ENCODE assay signal across 8 mouse cellular contexts in the genomic region with DNA sequence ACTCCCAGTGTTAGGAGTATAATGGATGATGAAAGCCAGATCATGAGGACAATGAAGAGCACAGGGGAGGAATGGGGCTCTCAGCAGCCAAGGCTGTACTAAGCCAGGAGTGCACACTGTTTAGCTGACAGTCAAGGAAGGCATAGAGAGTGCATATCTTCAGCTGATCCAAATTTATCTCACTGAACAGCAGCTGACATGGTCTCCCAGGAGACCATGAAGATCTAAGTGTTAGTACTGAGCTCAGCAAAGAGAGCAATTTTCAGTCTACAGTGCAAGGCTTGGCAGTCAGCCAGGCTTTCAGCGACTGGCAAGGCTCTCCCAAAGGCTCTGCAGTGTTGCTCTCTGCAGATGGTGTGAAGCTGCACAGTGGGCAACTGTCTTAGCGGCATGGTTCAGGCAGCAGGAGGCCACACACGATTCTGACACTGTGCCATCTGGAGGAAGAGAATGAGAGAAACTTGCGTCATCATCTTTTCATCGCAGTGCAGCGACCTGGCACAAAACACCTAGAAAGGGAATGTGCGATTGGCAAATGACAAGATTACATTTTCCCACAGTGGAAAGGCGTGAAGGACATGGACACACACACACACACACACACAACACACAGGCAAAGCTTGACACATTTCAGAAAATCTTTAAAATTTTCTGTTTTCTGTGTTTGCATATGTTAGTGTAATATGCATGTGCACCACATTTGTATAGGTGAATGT.
DNase-seq lines count a peak whose midpoint lies in the region; ATAC-seq and TF ChIP-seq lines count a peak whose summit lies in the region.

No protein-coding gene starts in this region.

- no peaks in the 10 kb centered on the region for H3K36me3 ChIP-seq in forebrain, postnatal 0 days (ENCODE audit: insufficient read depth)

- no peak overlapping the region for H3K4me3 ChIP-seq in bone marrow macrophage, adult 2 months (ENCODE audit: insufficient read depth, low read length)
- H3K4me3 ChIP-seq in forebrain, postnatal 0 days (ENCODE audit: low read depth, low read length): no peak overlapping the region

- WGBS in forebrain, postnatal 0 days: 7% methylated on average over 8 of the region's 8 CpGs

- no peak overlapping the region for H3K9ac ChIP-seq in forebrain, postnatal 0 days

- no peaks in the 10 kb centered on the region for H3K27me3 ChIP-seq in forebrain, postnatal 0 days (ENCODE audit: insufficient read depth, low read length)

- peaks cover 25% of the 10 kb centered on the region for H3K4me1 ChIP-seq in bone marrow macrophage, adult 2 months (ENCODE audit: control insufficient read depth, insufficient read depth, low read length)
- H3K4me1 ChIP-seq in forebrain, postnatal 0 days (ENCODE audit: insufficient read depth): no peaks in the 10 kb centered on the region

- DNase-seq in MN1 (ENCODE audit: low spot score): peak; percentile 88
- peak; percentile 93 for DNase-seq in forebrain, postnatal 0 days
- peak; percentile 57 to 74 for DNase-seq in heart, postnatal 10 days
- peak; percentile 83 to 89 for DNase-seq in layer of hippocampus, adult 8-10 months (ENCODE audit: low spot score in 2 of 2)
- peak; percentile 71 to 76 for DNase-seq in lung, postnatal 4 days
- peak; percentile 79 for DNase-seq in right cerebral cortex, postnatal 25 days
- DNase-seq in c-Kit-positive CD71-positive TER-119-positive erythroid progenitor cells, embryonic 14.5 days (ENCODE audit: low spot score): no peak

- H3K4me2 ChIP-seq in forebrain, postnatal 0 days (ENCODE audit: low read depth): peak overlapping the region; percentile 24

- no peaks in the 10 kb centered on the region for H3K9me3 ChIP-seq in forebrain, postnatal 0 days (ENCODE audit: low read length)

- no peak for TF ChIP-seq CTCF in bone marrow macrophage, adult 2 months (IDR thresholded peaks at IDR 0.05; ENCODE audit: low read depth, low read length)
- TF ChIP-seq CTCF in forebrain, postnatal 0 days (IDR thresholded peaks at IDR 0.05; ENCODE audit: low read depth): peak; percentile 23; the same call in 1 of the 2 replicates

- peak overlapping the region; percentile 2; the same call in 1 of the 2 replicates for H3K27ac ChIP-seq in bone marrow macrophage, adult 2 months (ENCODE audit: insufficient read depth, low read depth, low read length)
- peak overlapping the region; percentile 82 for H3K27ac ChIP-seq in forebrain, postnatal 0 days (ENCODE audit: low read depth, low read length)

- ATAC-seq in forebrain, postnatal 0 days: peak; percentile 97

- no peak for TF ChIP-seq POLR2A in bone marrow macrophage, adult 2 months (IDR thresholded peaks at IDR 0.05; ENCODE audit: borderline replicate concordance, low read depth, low read length)

- intact Hi-C loops in heart, postnatal 10 days (cut with DNase I): no loop called here
